Mouse (Mus musculus) C2C12 (cell line): ENCODE data around the gene Lasp1.

Source experiments
- CTCF ChIP-seq: IDR thresholded peaks from one replicate; pipeline ENCODE4 v1.5.1; 2011; ENCODE audit not compliant: control insufficient read depth, insufficient read depth, insufficient read length
- MYOG ChIP-seq: IDR thresholded peaks from one replicate; pipeline ENCODE4 v1.6.1; 2011; ENCODE audit not compliant: control insufficient read depth, insufficient read length; ENCODE audit errors: extremely low read depth

GRCm38 (mm10) chr11:97880362-97880761 lies 81.6 kb downstream of the Lasp1 start:
- no peak for TF ChIP-seq CTCF
- TF ChIP-seq MYOG, result no peak
